Mouse (Mus musculus) testis, adult 2 months (tissue): ENCODE data around the gene Pdlim7.

Source experiments
- CTCF ChIP-seq: fragments of 200-500 bp; IDR thresholded peaks from 2 replicates; pipeline ENCODE4 v1.5.1; 2012; ENCODE audit warnings: low read depth, mild to moderate bottlenecking, inconsistent platforms, low read length, moderate library complexity; ENCODE audit not compliant: control insufficient read depth, insufficient read depth, insufficient replicate concordance
- POLR2A ChIP-seq: fragments of 200-500 bp; IDR thresholded peaks from 2 replicates; pipeline ENCODE4 v1.6.1; 2012; ENCODE audit warnings: low read depth, mild to moderate bottlenecking, inconsistent platforms, low read length, moderate library complexity; ENCODE audit not compliant: control insufficient read depth

DNA sequence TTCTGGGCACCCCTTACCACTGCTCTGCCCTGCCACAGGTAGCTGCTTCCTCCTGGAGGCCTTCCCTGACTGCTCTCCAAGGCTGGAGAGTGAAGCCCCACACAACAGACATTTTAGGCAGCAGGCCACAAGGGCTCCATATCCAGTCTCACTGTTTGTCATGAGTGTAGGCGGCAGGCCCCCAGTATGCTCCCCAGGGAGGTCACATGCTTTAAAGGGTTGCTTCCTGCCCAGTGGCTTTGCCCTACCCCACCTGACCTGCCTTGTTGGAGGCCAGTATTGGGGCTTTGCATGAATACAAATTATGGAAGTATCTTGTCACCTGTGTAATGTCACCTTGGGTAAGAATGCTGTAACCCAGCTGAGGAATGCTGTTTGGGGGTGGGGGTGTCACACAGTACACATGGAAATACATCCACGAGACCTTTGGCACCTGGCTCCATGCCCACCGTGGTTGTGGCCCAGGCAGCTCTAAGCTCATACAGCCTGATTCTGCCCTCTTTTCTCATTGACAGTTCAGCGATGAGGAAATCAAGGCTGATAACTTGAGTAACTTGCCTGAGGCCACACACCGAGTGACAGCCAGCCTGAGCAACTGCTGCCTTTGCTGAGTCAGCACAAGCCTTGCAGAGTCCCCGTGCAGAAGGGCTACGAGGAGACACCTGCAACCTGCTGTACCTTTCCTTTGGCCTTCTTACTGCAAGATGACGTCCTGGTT, 15.9 kb upstream of the Pdlim7 start, which contains the start of gene Dok3:
- TF ChIP-seq CTCF, result no peak
- TF ChIP-seq POLR2A, result no peak
